Mouse (Mus musculus) hindbrain, embryonic 12.5 days (tissue): ENCODE results near the gene Tas2r108. TPM values are rescaled to one million over a fixed set of nuclear protein-coding genes. Genes with fewer than 3 reads are reported as not detected.

Experiments
- ATAC-seq: fragments of 200-750 bp; cut with Nextera tagmentation; 2 replicates; pipeline ENCODE4 v1.8.0; 2017; ENCODE audit warnings: moderate TSS enrichment; ENCODE audit not compliant: low FRiP score
- H3K27ac ChIP-seq: fragments of 300-500 bp; sonication (generic); 2 replicates; pipeline ENCODE4 v1.5.1; 2016; ENCODE audit warnings: mild to moderate bottlenecking
- H3K27me3 ChIP-seq: fragments of 300-500 bp; sonication (generic); 2 replicates; pipeline ENCODE4 v1.6.1; 2016; ENCODE audit warnings: mild to moderate bottlenecking
- H3K36me3 ChIP-seq: fragments of 300-500 bp; sonication (generic); 2 replicates; pipeline ENCODE4 v1.6.1; 2016; ENCODE audit warnings: mild to moderate bottlenecking
- H3K4me1 ChIP-seq: fragments of 300-500 bp; sonication (generic); 2 replicates; pipeline ENCODE4 v1.6.1; 2016
- H3K4me2 ChIP-seq: fragments of 300-500 bp; sonication (generic); replicated peaks from 2 replicates; pipeline ENCODE4 v1.6.1; 2016; ENCODE audit warnings: mild to moderate bottlenecking
- H3K4me3 ChIP-seq: fragments of 300-500 bp; sonication (generic); 2 replicates; pipeline ENCODE4 v1.5.1; 2016; ENCODE audit warnings: mild to moderate bottlenecking
- H3K9ac ChIP-seq: fragments of 300-500 bp; sonication (generic); 2 replicates; pipeline ENCODE4 v1.6.1; 2016; ENCODE audit warnings: mild to moderate bottlenecking, moderate library complexity
- H3K9me3 ChIP-seq: fragments of 300-500 bp; sonication (generic); replicated peaks from 2 replicates; pipeline ENCODE4 v1.6.1; 2016; ENCODE audit warnings: mild to moderate bottlenecking
- WGBS: fragments of 180-500 bp; shearing (Covaris S2); methylation state at CpG from one replicate; pipeline ENCODE4 v1.1.7; 2016; 5-methylcytosine and 5-hydroxymethylcytosine counted together
- polyA plus RNA-seq: library from polyadenylated mRNA; unstranded; fragments of >200 nt; fragmentation: Nextera tagmentation; extraction: Ambion mirVana; gene quantifications from 2 replicates; pipeline ENCODE4 v1.2.1, GENCODE M21; 2016

The Tas2r108 gene
- not detected in 2 replicates for polyA plus RNA-seq

DNA sequence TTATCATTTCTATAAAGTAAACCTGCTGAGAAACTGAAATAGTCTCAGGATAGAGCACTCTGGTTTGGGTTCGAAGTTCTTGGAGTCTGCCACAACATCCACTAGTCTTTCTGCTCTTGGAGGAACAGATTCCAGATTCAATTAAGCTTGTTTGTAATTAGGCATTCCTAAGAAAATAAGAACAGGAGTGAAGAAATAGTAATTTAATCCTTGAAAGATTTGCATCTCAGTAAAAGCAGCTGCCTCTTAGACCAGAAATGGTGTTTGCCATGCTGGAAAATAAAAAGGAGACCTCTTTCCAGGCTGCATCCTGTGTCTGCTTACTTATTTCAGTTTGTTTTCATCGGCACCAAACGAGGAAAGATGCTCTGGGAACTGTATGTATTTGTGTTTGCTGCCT is at the start of gene Tas2r108:
Gene Tas2r108 (plus strand): TSS at position 301 of the 400 bp plus-strand sequence.
- no peak within 1 kb of the TSS for H3K4me2 ChIP-seq
- H3K27ac ChIP-seq = no peak within 1 kb of the TSS
- H3K4me3 ChIP-seq = no peak within 1 kb of the TSS
- no peaks in the 10 kb centered on the region for H3K9me3 ChIP-seq
- H3K36me3 ChIP-seq = no peaks in the 10 kb centered on the region
- H3K27me3 ChIP-seq = no peaks in the 10 kb centered on the region
- no peaks in the 10 kb centered on the region for H3K4me1 ChIP-seq
- H3K9ac ChIP-seq = no peak within 1 kb of the TSS
- 88% methylated on average over 3 of the region's 3 CpGs for WGBS
- no peak for ATAC-seq

DNA sequence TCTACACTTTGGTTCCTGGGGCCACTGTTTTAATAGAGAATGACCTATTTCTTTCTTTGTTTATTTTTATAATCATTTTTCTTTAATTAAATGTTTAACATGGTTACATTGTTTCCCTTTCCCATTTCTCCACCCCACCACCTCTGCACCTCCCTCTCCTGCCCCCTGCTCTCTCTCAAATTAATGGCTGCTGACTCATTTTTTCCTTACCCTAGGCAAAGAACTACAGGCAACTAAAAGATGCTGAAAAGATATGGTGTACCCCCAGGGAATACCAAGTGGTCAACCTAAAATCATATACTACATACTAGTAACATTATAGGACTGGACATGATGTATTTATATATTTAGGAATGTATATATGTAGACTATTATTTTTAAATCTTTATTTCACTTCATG is 44.7 kb upstream of the Tas2r108 start:
- Histone ChIP-seq H3K36me3 (no peaks in the 10 kb centered on the region), H3K9ac (no peak overlapping the region), H3K4me1 (no peaks in the 10 kb centered on the region), H3K9me3 (no peaks in the 10 kb centered on the region), H3K27me3 (no peaks in the 10 kb centered on the region; the same call in 1 of the 2 replicates), H3K4me2 (no peak overlapping the region), H3K4me3 (no peak overlapping the region), H3K27ac (no peak overlapping the region)
- no peak for ATAC-seq

DNA sequence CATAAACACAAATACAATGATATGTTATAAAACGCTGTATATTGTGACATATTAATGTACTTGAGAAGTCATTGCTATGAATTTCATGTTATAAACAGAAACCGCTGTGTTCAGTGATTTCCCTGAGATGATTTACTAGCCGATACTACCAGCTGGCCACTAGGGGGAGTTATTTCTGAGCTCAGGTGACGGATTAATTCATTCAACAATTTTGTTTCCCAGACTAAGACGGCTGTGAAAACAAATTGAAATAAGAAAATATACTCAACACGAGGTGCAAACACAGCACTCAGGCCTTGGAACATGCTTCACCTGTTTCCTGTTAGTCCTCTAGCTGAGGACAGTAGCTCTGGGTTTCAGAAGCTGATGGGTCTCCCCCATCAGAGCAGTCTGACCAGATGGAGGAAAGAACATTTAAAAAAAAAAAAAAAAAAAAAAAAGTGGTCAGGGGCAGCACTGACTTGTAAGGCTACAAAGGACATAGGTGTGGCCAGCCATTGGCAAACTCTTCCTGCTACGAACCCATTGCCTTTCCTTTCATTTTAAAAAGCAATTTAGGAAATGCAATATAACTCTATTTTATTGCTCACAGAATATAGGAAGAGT is 38.8 kb upstream of the Tas2r108 start:
- H3K27ac ChIP-seq = no peak overlapping the region
- no peak for ATAC-seq
- 23% methylated on average over 7 of the region's 7 CpGs for WGBS
- H3K4me3 ChIP-seq = no peak overlapping the region
- H3K4me2 ChIP-seq = no peak overlapping the region
- H3K36me3 ChIP-seq = no peaks in the 10 kb centered on the region
- no peaks in the 10 kb centered on the region for H3K27me3 ChIP-seq
- H3K9me3 ChIP-seq = no peaks in the 10 kb centered on the region
- no peaks in the 10 kb centered on the region for H3K4me1 ChIP-seq
- H3K9ac ChIP-seq = no peak overlapping the region

DNA sequence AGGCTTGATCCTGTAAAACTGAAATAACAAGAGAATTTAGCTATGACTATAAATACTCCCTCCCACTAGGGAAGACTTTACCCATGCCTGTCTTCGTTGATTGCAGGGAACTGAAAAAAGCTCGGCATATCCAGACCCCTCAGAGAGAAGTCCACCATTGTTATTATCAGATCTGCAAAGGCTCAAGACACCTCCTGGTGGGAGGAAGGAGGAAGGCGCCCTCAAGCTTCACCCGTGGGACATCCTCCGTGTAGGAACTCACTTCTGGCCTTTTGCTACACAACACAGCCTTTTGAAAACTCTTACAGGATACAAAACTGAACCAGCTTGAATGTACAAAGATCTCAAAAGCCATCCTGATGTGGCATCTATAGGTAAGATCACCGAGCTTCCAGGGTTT is 27.6 kb upstream of the Tas2r108 start:
- Histone ChIP-seq H3K4me2 (no peak overlapping the region), H3K4me3 (no peak overlapping the region), H3K4me1 (no peaks in the 10 kb centered on the region), H3K27ac (no peak overlapping the region), H3K27me3 (no peaks in the 10 kb centered on the region), H3K9ac (no peak overlapping the region), H3K36me3 (no peaks in the 10 kb centered on the region), H3K9me3 (no peaks in the 10 kb centered on the region)
- ATAC-seq = no peak
- 50% methylated on average over 6 of the region's 6 CpGs for WGBS

DNA sequence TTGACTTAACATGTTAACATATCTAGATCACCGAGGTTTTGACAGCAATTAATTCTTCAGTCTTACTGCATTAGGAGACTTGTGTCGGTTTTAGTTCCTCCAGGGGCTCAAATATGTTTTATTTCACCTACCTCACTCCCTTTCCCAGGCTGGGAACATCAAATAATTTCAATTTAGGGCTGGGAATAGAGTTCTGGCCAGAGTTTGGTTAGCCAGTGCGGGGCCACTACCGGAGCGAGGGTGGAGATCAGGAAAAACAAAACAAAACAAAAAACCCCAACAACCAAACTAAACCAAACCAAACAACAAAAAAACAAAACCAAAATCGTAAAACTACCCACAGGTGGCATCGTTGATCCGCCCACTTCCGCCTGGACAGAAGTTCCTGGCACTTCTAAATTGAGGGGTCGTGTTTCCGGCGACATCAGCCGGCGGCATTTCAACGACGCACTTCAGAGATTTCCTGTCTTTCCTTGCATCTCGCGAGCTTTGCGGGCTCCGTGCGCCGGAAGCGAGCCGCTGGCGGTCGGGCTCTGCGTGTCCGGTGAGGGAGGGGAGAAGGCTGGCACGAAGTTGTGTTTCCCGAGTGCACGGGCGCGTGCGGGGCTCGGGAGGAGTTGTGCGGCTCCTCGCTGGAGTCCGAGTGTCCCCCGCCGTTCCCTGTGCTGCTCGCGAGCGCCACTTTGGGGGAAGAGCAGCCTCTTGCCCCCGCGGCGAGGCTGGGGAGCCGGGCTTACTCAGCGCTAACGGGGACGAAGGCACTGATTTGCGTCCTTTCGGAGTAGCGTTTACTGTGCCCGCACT is 22.2 kb upstream of the Tas2r108 start, which contains the start of gene Ssbp1:
Gene Ssbp1 (plus strand): TSS at position 437 of the 804 bp plus-strand sequence.
- Histone ChIP-seq H3K9ac (peak within 1 kb of the TSS; percentile 89), H3K9me3 (no peaks in the 10 kb centered on the region), H3K4me2 (peak within 1 kb of the TSS; percentile 69), H3K4me1 (peaks cover 9% of the 10 kb centered on the region), H3K4me3 (peak within 1 kb of the TSS; percentile 80), H3K27ac (peak within 1 kb of the TSS; percentile 94), H3K36me3 (peaks cover 27% of the 10 kb centered on the region), H3K27me3 (no peaks in the 10 kb centered on the region)
- ATAC-seq = peak; percentile 96
- whole genome bisulfite sequencing = under 1% methylated on average over 54 of the region's 54 CpGs

DNA sequence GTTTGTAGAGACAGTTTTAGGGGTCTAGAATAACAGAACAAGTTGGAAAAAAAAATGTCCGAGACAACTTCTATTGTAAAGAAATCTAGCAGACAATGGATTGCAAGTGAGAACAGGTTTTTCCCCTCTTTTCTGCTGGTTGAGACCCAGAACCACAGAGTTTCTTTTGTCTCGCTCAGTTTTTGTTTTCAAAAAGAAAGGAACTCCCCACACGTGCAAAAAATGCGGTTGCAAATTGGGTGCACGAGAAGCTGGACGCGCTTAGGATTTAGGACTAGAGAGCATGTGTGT is 21.7 kb upstream of the Tas2r108 start:
- Histone ChIP-seq H3K9ac (peak overlapping the region; percentile 89), H3K4me1 (peaks cover 9% of the 10 kb centered on the region), H3K4me2 (peak overlapping the region; percentile 69), H3K27me3 (no peaks in the 10 kb centered on the region), H3K27ac (peak overlapping the region; percentile 94), H3K9me3 (no peaks in the 10 kb centered on the region), H3K4me3 (peak overlapping the region; percentile 80), H3K36me3 (peaks cover 31% of the 10 kb centered on the region)
- peak; percentile 12 for ATAC-seq
- 1% methylated on average over 7 of the region's 7 CpGs for WGBS

DNA sequence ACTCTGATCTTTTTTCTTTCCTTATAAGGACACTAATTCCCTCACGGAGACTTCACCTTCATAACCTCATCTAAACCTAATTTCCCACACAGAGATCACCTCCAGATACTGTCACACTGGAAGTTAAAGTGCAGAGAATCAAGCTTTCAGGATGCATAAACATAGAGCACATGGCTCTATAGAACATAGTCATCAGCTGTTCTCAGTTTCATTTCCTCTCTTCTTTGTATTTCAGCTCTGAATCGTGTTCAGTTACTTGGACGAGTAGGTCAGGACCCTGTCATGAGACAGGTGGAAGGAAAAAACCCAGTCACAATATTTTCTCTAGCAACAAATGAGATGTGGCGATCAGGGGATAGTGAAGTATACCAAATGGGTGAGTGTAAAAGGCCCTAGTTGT is 17.2 kb upstream of the Tas2r108 start:
- Histone ChIP-seq H3K36me3 (peaks cover 52% of the 10 kb centered on the region), H3K4me3 (no peak overlapping the region), H3K27ac (no peak overlapping the region)

DNA sequence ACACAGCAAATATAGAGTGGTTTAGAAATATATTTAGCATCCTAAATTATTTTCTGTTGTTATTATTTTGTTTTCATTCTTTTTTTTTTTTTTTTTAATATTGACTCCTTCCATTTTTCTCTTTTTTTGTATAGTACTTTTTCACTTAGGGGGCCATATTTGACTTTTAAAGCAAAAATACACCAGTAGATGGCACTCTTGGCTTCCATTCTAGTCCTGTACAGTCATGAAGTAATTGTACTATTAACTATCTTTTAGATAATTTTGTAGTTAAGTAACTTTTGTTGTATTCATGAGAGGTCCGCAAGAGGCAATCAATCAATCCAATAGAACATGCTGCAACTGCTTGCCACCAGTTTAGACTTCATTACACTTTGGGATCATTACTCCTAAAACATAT is 13.6 kb upstream of the Tas2r108 start:
- Histone ChIP-seq H3K4me1 (no peaks in the 10 kb centered on the region), H3K4me2 (no peak overlapping the region), H3K9me3 (no peaks in the 10 kb centered on the region), H3K27ac (no peak overlapping the region), H3K4me3 (no peak overlapping the region), H3K9ac (no peak overlapping the region), H3K36me3 (peaks cover 66% of the 10 kb centered on the region), H3K27me3 (no peaks in the 10 kb centered on the region)
- WGBS = 95% methylated on average over 1 of the region's 1 CpGs
- ATAC-seq = no peak

More for the DNA sequence above, 17.2 kb upstream of the Tas2r108 start:
- Histone ChIP-seq H3K9ac (no peak overlapping the region), H3K27me3 (no peaks in the 10 kb centered on the region), H3K9me3 (no peaks in the 10 kb centered on the region), H3K4me1 (peaks cover 9% of the 10 kb centered on the region), H3K4me2 (no peak overlapping the region)
- ATAC-seq = no peak
- 92% methylated on average over 4 of the region's 4 CpGs for WGBS

DNA sequence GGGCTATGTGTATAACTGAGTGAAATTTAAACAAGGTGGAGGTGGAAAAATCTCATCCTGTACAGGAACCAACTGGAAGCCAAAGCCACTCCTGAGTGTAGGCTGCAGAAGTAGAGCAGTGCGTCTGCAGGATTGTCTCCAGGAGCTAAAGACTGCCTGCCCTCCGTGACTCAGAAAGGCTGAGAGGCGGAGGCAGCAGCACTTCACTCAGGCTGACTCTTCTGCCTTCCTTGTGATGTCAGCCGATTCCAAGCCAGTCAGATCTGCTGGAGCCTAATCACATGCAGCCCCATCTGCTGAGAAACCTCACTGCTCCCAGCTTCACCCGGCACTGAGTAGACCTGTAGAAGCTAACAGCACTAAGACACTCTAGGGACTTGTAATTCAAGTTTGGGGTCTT is 11.0 kb upstream of the Tas2r108 start:
- Histone ChIP-seq H3K9ac (no peak overlapping the region), H3K4me3 (no peak overlapping the region), H3K4me1 (no peaks in the 10 kb centered on the region), H3K9me3 (no peaks in the 10 kb centered on the region), H3K27me3 (no peaks in the 10 kb centered on the region), H3K36me3 (peaks cover 51% of the 10 kb centered on the region), H3K4me2 (no peak overlapping the region), H3K27ac (no peak overlapping the region)
- ATAC-seq = no peak
- 93% methylated on average over 5 of the region's 5 CpGs for WGBS

DNA sequence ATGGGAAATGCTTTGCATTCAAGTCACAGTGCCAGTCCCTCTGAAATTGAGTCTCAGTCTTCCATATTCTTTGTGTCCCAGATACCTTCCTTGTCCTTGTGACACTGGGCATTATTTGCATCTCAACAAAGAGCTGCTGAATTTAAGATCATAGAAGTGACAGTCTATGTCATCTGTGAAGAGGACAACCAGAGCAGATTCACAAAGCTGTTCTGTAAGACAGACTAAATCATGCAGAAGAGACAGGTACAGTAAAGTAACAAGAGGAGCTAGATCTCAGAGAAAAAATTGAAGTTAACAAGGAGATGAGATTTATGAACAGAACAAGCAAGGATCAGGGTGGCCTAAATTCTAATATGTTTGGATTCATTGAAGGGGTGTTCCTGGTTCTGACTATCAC is 2.4 kb upstream of the Tas2r108 start, which contains the start of gene Tas2r137:
Gene Tas2r137 (plus strand): TSS at position 301 of the 400 bp plus-strand sequence.
- no peaks in the 10 kb centered on the region for H3K4me1 ChIP-seq
- H3K9ac ChIP-seq = no peak within 1 kb of the TSS
- no peaks in the 10 kb centered on the region for H3K36me3 ChIP-seq
- H3K9me3 ChIP-seq = no peaks in the 10 kb centered on the region
- ATAC-seq = no peak
- no peak within 1 kb of the TSS for H3K27ac ChIP-seq
- no peaks in the 10 kb centered on the region for H3K27me3 ChIP-seq
- H3K4me3 ChIP-seq = no peak within 1 kb of the TSS
- H3K4me2 ChIP-seq = no peak within 1 kb of the TSS

DNA sequence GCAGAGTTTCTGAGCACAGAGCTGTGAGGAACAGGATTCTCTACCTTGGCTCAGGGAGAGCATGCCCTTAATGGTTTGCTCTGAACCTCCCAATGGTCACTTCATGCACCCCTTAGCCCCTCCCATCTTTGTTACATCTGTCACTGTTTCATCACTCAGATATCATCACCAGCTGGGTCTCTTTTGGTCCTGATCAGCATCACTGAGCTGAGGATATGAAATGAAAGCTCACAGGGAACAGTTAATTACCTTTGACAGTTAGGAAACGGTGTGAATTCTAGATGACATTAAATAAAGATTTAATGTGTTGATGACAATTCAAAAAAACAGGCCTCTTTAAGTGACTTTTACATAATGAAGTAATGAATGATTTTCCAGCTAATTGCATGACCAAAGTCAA is 26.1 kb downstream of the Tas2r108 start, which contains the start of gene Prss37:
Gene Prss37 (minus strand): TSS at position 101 of the 400 bp plus-strand sequence.
- no peaks in the 10 kb centered on the region for H3K4me1 ChIP-seq
- H3K27me3 ChIP-seq = no peaks in the 10 kb centered on the region
- H3K36me3 ChIP-seq = no peaks in the 10 kb centered on the region
- WGBS = 71% methylated on average over 1 of the region's 1 CpGs
- no peak within 1 kb of the TSS for H3K9ac ChIP-seq
- no peak within 1 kb of the TSS for H3K27ac ChIP-seq
- H3K4me2 ChIP-seq = no peak within 1 kb of the TSS
- H3K4me3 ChIP-seq = no peak within 1 kb of the TSS
- no peaks in the 10 kb centered on the region for H3K9me3 ChIP-seq
- ATAC-seq = no peak
